Mouse (Mus musculus) testis, adult 2 months (tissue): ENCODE results near the gene Sgta.

ENCODE experiments used
- CTCF ChIP-seq: fragments of 200-500 bp; IDR thresholded peaks from 2 replicates; pipeline ENCODE4 v1.5.1; 2012; ENCODE audit warnings: low read depth, mild to moderate bottlenecking, inconsistent platforms, low read length, moderate library complexity; ENCODE audit not compliant: control insufficient read depth, insufficient read depth, insufficient replicate concordance
- POLR2A ChIP-seq: fragments of 200-500 bp; IDR thresholded peaks from 2 replicates; pipeline ENCODE4 v1.6.1; 2012; ENCODE audit warnings: low read depth, mild to moderate bottlenecking, inconsistent platforms, low read length, moderate library complexity; ENCODE audit not compliant: control insufficient read depth

DNA sequence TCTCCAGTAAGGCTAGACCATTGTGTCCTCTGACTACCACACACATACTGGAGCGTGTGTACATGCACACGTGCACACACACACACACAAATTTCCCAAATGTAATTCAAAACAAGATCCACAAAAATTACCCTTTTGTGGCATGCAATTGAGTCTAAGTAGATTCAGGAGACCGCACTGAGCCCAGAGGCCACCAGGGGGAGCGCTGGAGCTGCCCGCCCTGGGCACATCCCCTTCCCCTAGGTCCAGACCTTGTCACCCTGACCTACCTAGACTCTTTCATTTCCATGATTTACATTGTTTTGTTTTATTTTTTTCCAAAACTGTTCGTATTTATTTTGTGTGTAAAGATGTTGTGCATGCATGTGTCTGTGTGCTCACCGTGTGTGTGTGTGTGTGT, 43.3 kb downstream of the Sgta start:
- peak; percentile 71; the same call in 1 of the 2 replicates for TF ChIP-seq CTCF
- no peak for TF ChIP-seq POLR2A
